Mouse (Mus musculus) liver, postnatal 0 days (tissue): ENCODE results near the gene Ppp1r11. TPM values are rescaled to one million over a fixed set of nuclear protein-coding genes. Genes with fewer than 3 reads are reported as not detected.
A peak's percentile ranks its signal among the peaks of the same experiment; 100 is the strongest.

ENCODE experiments used
- ATAC-seq: fragments of 200-750 bp; cut with Nextera tagmentation; 2 replicates; pipeline ENCODE4 v1.8.0; 2017; ENCODE audit warnings: mild to moderate bottlenecking, moderate library complexity
- DNase-seq: peaks from one replicate; pipeline ENCODE4 v3.0.0-alpha.2; 2016
- H3K27ac ChIP-seq: fragments of 300-500 bp; sonication (generic); 2 replicates; pipeline ENCODE4 v1.5.1; 2014; ENCODE audit warnings: antibody characterized with exemption, moderate library complexity, mild to moderate bottlenecking, low read depth
- H3K27me3 ChIP-seq: fragments of 300-500 bp; sonication (generic); 2 replicates; pipeline ENCODE4 v1.6.1; 2014; ENCODE audit warnings: low read length, control low read depth, mixed read lengths; ENCODE audit not compliant: insufficient read depth
- H3K36me3 ChIP-seq: fragments of 300-500 bp; sonication (generic); replicated peaks from 2 replicates; pipeline ENCODE4 v1.6.1; 2014; ENCODE audit warnings: mild to moderate bottlenecking, control low read depth, low read length, moderate library complexity, mixed read lengths; ENCODE audit not compliant: insufficient read depth
- H3K4me1 ChIP-seq: fragments of 300-500 bp; sonication (generic); 2 replicates; pipeline ENCODE4 v1.6.1; 2014; ENCODE audit warnings: antibody characterized with exemption, mild to moderate bottlenecking, control low read depth; ENCODE audit not compliant: insufficient read depth
- H3K4me2 ChIP-seq: fragments of 300-500 bp; sonication (generic); 2 replicates; pipeline ENCODE4 v1.6.1; 2014; ENCODE audit warnings: low read depth, mild to moderate bottlenecking, low read length, moderate library complexity, mixed read lengths
- H3K4me3 ChIP-seq: fragments of 300-500 bp; sonication (generic); 2 replicates; pipeline ENCODE4 v1.5.1; 2014; ENCODE audit warnings: low read depth, low read length
- H3K9ac ChIP-seq: fragments of 300-500 bp; sonication (generic); replicated peaks from 2 replicates; pipeline ENCODE4 v1.6.1; 2014; ENCODE audit warnings: mild to moderate bottlenecking, moderate library complexity
- H3K9me3 ChIP-seq: fragments of 300-500 bp; sonication (generic); 2 replicates; pipeline ENCODE4 v1.6.1; 2016; ENCODE audit warnings: mild to moderate bottlenecking, control low read depth, low read length, mixed read lengths
- CTCF ChIP-seq: sonication (generic); IDR thresholded peaks from 2 replicates; pipeline ENCODE4 v1.5.1; 2016; ENCODE audit warnings: antibody characterized with exemption, low read depth
- EP300 ChIP-seq: IDR thresholded peaks from 2 replicates; pipeline ENCODE4 v1.6.1; 2016; ENCODE audit warnings: antibody characterized with exemption, low read depth, mild to moderate bottlenecking
- WGBS: fragments of 180-500 bp; shearing (Covaris S2); extraction: QIAGEN DNeasy Blood & Tissue Kit; methylation state at CpG from one replicate; pipeline ENCODE4 v1.1.7; 2014; ENCODE audit not compliant: insufficient replicate concordance; 5-methylcytosine and 5-hydroxymethylcytosine counted together
- polyA plus RNA-seq: library from polyadenylated mRNA; unstranded; fragments of >200 nt; fragmentation: Nextera tagmentation; extraction: Ambion mirVana; gene quantifications from 2 replicates; pipeline ENCODE4 v1.2.1, GENCODE M21; 2015

Gene Ppp1r11
- polyA plus RNA-seq, 1 experiment from 2014 or later = 41.7 TPM

DNA sequence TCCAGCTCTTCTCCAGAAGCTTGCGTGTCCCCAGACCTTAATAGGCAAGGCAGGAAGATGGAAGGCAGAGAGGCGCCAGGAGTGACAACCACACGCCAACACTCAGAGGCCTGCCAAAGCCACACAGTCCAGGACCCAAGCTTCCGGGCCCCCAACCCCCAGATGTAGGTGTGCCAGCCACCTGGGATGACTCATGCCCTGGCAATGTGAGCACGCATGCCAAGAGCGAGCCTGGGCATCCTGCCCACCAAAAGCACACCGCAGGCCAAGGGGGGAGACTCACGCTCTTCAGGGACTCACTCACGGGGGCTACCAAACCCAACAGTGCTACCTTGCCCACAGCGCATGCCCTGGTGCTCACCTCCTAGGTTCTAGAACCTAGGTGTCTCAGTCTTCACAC, 9.2 kb downstream of the Ppp1r11 start:
- ATAC-seq = peak; percentile 36; the same call in 1 of the 2 replicates
- no peaks in the 10 kb centered on the region for H3K36me3 ChIP-seq
- H3K4me1 ChIP-seq = 0 out of 2 replicates have a peak, but pooled peaks cover 5% of the 10 kb centered on the region
- no peak for DNase-seq
- peak overlapping the region; percentile 69; the same call in 1 of the 2 replicates for H3K4me2 ChIP-seq
- 53% methylated on average over 10 of the region's 10 CpGs for WGBS
- no peaks in the 10 kb centered on the region for H3K9me3 ChIP-seq
- no peak overlapping the region for H3K27ac ChIP-seq
- no peak overlapping the region for H3K9ac ChIP-seq
- H3K4me3 ChIP-seq = peak overlapping the region; percentile 42; the same call in 1 of the 2 replicates
- peaks cover 69% of the 10 kb centered on the region for H3K27me3 ChIP-seq
- no peak for TF ChIP-seq CTCF
- no peak for TF ChIP-seq EP300

DNA sequence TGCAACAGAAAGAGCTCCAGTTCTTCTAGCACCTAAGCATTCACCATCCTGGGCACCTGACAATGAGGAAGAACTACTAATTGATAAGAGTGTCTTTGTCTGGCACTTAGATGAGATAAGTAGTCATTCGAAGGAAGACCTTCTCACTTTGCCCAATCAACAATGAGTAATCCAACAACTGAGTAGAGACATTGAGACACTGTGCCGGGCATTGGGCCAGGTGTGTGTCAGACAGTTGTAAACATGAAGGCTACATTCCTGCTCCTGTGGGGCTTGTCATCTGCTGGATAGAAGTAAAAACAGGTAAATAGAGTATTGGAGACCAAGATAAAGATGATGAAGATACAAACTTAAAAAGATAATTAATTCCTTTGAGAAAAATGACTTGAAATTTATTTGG, 13.5 kb downstream of the Ppp1r11 start:
- no peaks in the 10 kb centered on the region for H3K4me1 ChIP-seq
- H3K9me3 ChIP-seq = no peaks in the 10 kb centered on the region
- H3K27ac ChIP-seq = no peak overlapping the region
- peak; percentile 65 for ATAC-seq
- DNase-seq = peak; percentile 63
- H3K4me2 ChIP-seq = no peak overlapping the region
- no peaks in the 10 kb centered on the region for H3K36me3 ChIP-seq
- no peak overlapping the region for H3K9ac ChIP-seq
- 49% methylated on average over 2 of the region's 2 CpGs for WGBS
- H3K27me3 ChIP-seq = peaks cover 27% of the 10 kb centered on the region
- TF ChIP-seq EP300 (no peak), CTCF (no peak)
- no peak overlapping the region for H3K4me3 ChIP-seq

DNA sequence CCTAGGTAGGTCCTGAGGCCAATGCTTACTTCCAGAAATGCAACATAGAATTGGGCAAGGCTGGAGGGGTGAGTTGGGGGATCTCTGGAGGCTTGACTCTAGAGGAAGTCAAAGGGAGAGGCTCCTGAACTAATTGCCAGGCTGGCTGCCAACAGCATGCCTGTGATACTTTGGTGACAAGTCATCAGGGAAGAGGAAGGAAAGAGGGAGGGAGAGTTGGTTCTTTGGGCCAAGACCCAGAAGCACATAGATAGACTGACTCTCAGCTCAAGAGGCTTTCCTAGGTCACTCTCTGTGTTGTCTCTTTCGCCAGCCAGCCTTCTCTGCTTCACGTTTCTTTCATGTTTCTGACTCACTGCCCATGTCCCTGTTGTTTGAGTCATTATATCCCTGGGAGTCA, 19.7 kb downstream of the Ppp1r11 start:
- H3K9ac ChIP-seq = no peak overlapping the region
- WGBS = 43% methylated on average over 2 of the region's 2 CpGs
- H3K4me2 ChIP-seq = no peak overlapping the region
- no peak for DNase-seq
- TF ChIP-seq CTCF (no peak), EP300 (no peak)
- no peak for ATAC-seq
- H3K4me3 ChIP-seq = no peak overlapping the region
- no peaks in the 10 kb centered on the region for H3K4me1 ChIP-seq
- no peaks in the 10 kb centered on the region for H3K9me3 ChIP-seq
- H3K36me3 ChIP-seq = no peaks in the 10 kb centered on the region
- H3K27ac ChIP-seq = no peak overlapping the region
- H3K27me3 ChIP-seq = no peaks in the 10 kb centered on the region

DNA sequence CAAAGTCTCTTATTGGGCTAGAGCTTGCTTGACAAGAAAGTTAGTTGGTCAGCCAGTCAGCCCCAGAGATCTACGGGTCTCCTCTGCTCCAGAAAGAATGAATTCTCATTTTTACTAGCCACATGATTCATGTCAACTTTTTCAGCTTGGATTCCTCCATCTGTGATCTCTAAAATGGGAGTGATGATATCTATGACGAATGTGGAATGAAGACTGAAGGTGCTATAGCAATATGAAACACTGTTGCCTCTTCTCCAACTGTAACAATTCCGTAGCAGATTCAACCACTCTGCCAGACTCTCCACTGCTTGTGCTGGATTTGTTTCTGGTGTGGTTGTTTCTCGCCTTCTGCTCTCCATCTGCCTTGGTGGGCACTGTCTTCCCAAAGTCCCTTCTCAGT, 20.4 kb downstream of the Ppp1r11 start:
- H3K27me3 ChIP-seq = no peaks in the 10 kb centered on the region
- DNase-seq = no peak
- H3K27ac ChIP-seq = no peak overlapping the region
- 70% methylated on average over 4 of the region's 4 CpGs for WGBS
- TF ChIP-seq CTCF = no peak
- no peaks in the 10 kb centered on the region for H3K9me3 ChIP-seq
- H3K4me1 ChIP-seq = no peaks in the 10 kb centered on the region
- no peaks in the 10 kb centered on the region for H3K36me3 ChIP-seq
- H3K4me3 ChIP-seq = no peak overlapping the region
- no peak overlapping the region for H3K9ac ChIP-seq
- ATAC-seq = no peak
- no peak overlapping the region for H3K4me2 ChIP-seq

DNA sequence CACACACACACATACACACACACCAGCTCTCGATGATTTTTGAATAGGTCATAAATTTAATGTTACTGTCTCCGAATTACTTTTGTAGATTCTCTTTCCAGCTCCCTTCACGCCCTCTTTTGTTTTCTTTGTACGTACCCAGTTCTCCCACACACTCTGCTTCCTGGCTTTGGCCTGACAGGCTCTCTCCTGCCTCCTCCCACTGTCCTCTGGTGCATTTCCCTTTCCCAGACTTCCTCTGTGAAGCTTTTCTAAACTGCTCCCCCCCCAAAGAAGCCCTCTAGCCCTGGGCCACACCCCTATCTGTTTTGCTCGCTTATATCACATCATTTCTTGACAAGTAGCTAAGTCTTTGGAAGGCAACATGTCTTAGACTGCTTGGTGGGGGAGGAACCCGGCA, 21.3 kb downstream of the Ppp1r11 start:
- no peak overlapping the region for H3K4me2 ChIP-seq
- WGBS = 56% methylated on average over 6 of the region's 6 CpGs
- TF ChIP-seq EP300 (no peak), CTCF (no peak)
- no peaks in the 10 kb centered on the region for H3K36me3 ChIP-seq
- no peaks in the 10 kb centered on the region for H3K4me1 ChIP-seq
- no peak overlapping the region for H3K4me3 ChIP-seq
- H3K27ac ChIP-seq = no peak overlapping the region
- no peaks in the 10 kb centered on the region for H3K9me3 ChIP-seq
- no peaks in the 10 kb centered on the region for H3K27me3 ChIP-seq
- no peak for ATAC-seq
- no peak for DNase-seq
- no peak overlapping the region for H3K9ac ChIP-seq

DNA sequence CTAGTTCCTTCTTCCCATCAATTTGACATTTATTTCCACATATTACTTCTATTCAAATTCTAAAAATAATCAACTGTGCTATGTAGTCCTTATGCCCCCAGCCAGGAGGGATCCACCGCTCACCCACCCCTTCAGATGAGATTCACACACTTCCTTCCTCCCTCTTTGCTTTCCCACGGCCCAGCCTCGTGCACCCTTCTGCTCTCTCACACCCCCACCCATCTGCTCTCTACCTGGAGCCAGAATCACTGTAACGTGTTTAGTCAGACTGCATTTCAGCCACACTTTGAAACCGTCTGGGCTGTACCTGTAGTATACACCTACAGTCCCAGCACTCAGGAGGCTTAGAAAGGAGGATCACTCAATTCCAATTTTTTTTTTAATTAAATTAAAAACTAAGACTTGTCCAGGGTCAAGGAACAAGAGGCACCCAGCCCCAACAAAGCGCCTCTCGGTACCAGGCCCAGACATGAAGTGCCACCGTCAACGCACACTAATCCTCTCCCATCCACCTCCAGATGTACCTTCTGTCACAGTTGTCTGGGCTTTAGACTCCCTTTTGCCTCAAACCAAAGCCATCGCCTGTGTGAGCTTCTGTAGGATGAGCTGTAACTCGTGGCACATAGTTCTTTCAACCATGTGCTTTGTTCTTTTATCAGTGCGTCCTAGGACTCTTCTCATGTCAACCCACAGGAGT, 22.2 kb downstream of the Ppp1r11 start:
- Histone ChIP-seq H3K36me3 (no peaks in the 10 kb centered on the region), H3K9me3 (no peaks in the 10 kb centered on the region), H3K4me2 (no peak overlapping the region), H3K27me3 (no peaks in the 10 kb centered on the region), H3K27ac (no peak overlapping the region), H3K9ac (no peak overlapping the region), H3K4me3 (no peak overlapping the region), H3K4me1 (no peaks in the 10 kb centered on the region)
- WGBS = 64% methylated on average over 12 of the region's 12 CpGs
- DNase-seq (no peak), ATAC-seq (no peak)
- TF ChIP-seq CTCF (no peak), EP300 (no peak)
